Mouse (Mus musculus): ENCODE results near the gene Rcc1l. TPM values are rescaled to one million over a fixed set of nuclear protein-coding genes. Genes with fewer than 3 reads are reported as not detected.

The Rcc1l gene
- total and polyA plus RNA-seq, 3 experiments = 19.8 to 33.7 (median 30.2) TPM

GRCm38 (mm10) chr5:134186961-134187731 is 10.6 kb upstream of the Rcc1l start:
- 75% methylated on average over 4 of the region's 4 CpGs for WGBS
- intact Hi-C loops (cut with DNase I) = no loop called here
- no peak overlapping the region for H3K4me3 ChIP-seq
- no peak overlapping the region for H3K9ac ChIP-seq (ENCODE audit: low read depth, low read length)
- H3K27me3 ChIP-seq (ENCODE audit: control insufficient read depth, insufficient read depth, low read length) = no peaks in the 10 kb centered on the region
- DNase-seq = peak; percentile 18 to 62
- peaks cover 5% of the 10 kb centered on the region for H3K36me3 ChIP-seq (ENCODE audit: control insufficient read depth, insufficient read depth, low read length)
- H3K27ac ChIP-seq = no peak overlapping the region
- TF ChIP-seq EP300 (IDR thresholded peaks at IDR 0.05; ENCODE audit: insufficient read depth, low read depth, low read length) (0 out of 2 replicates have a peak, but pooled peaks have one; percentile 13), POLR2A (IDR thresholded peaks at IDR 0.05; ENCODE audit: insufficient read depth, low read depth, low read length) (no peak), CTCF (IDR thresholded peaks at IDR 0.05) (peak; percentile 88)
- peaks cover 10% of the 10 kb centered on the region for H3K4me1 ChIP-seq (ENCODE audit: control insufficient read depth, insufficient read depth, low read length)
- no peaks in the 10 kb centered on the region for H3K79me2 ChIP-seq (replicated peaks; ENCODE audit: control insufficient read depth, insufficient read depth, low read length)

- WGBS = 81% methylated on average over 3 of the region's 3 CpGs
- no peak overlapping the region for H3K4me3 ChIP-seq
- no peaks in the 10 kb centered on the region for H3K27me3 ChIP-seq (ENCODE audit: control insufficient read depth, insufficient read depth, low read length)
- intact Hi-C loops (cut with DNase I) = no loop called here
- no peak for DNase-seq
- no peak for TF ChIP-seq EP300 (IDR thresholded peaks at IDR 0.05; ENCODE audit: insufficient read depth, low read depth, low read length)
- no peak for TF ChIP-seq POLR2A (IDR thresholded peaks at IDR 0.05; ENCODE audit: insufficient read depth, low read depth, low read length)
- no peak for TF ChIP-seq CTCF (IDR thresholded peaks at IDR 0.05)
- H3K9ac ChIP-seq (ENCODE audit: low read depth, low read length) = no peak overlapping the region
- no peaks in the 10 kb centered on the region for H3K79me2 ChIP-seq (replicated peaks; ENCODE audit: control insufficient read depth, insufficient read depth, low read length)
- no peak overlapping the region for H3K27ac ChIP-seq
- peaks cover 5% of the 10 kb centered on the region for H3K36me3 ChIP-seq (ENCODE audit: control insufficient read depth, insufficient read depth, low read length)
- peaks cover 12% of the 10 kb centered on the region for H3K4me1 ChIP-seq (ENCODE audit: control insufficient read depth, insufficient read depth, low read length)
Measured at GRCm38 (mm10) chr5:134186059-134186458, 9.5 kb upstream of the Rcc1l start.

GRCm38 (mm10) chr5:134183880-134184808 is 7.6 kb upstream of the Rcc1l start, which contains the start of gene Gtf2ird2:
Gene Gtf2ird2 (plus strand): TSS chr5:134184019.
- peak; percentile 97 to 98 for DNase-seq
- under 1% methylated on average over 92 of the region's 92 CpGs for WGBS

GRCm38 (mm10) chr5:134183162-134183561 is 6.6 kb upstream of the Rcc1l start:
- Histone ChIP-seq H3K36me3 (ENCODE audit: control insufficient read depth, insufficient read depth, low read length) (peaks cover 5% of the 10 kb centered on the region), H3K79me2 (replicated peaks; ENCODE audit: control insufficient read depth, insufficient read depth, low read length) (no peaks in the 10 kb centered on the region), H3K27ac (peak overlapping the region; percentile 98), H3K4me1 (ENCODE audit: control insufficient read depth, insufficient read depth, low read length) (peaks cover 12% of the 10 kb centered on the region), H3K4me3 (peak overlapping the region; percentile 87), H3K27me3 (ENCODE audit: control insufficient read depth, insufficient read depth, low read length) (no peaks in the 10 kb centered on the region), H3K9ac (ENCODE audit: low read depth, low read length) (peak overlapping the region; percentile 31)
- DNase-seq = no peak
- intact Hi-C loops (cut with DNase I) = loop anchor here (5.0 kb wide), 2 partner anchors 49 to 304 kb away; no protein-coding TSS in a partner anchor
- TF ChIP-seq POLR2A (IDR thresholded peaks at IDR 0.05; ENCODE audit: insufficient read depth, low read depth, low read length) (no peak), EP300 (IDR thresholded peaks at IDR 0.05; ENCODE audit: insufficient read depth, low read depth, low read length) (no peak), CTCF (IDR thresholded peaks at IDR 0.05) (no peak)
- WGBS = 48% methylated on average over 7 of the region's 7 CpGs

More at GRCm38 (mm10) chr5:134183880-134184808, 7.6 kb upstream of the Rcc1l start, which contains the start of gene Gtf2ird2:
- Histone ChIP-seq H3K9ac (ENCODE audit: low read depth, low read length) (peak within 1 kb of the TSS; percentile 79), H3K36me3 (ENCODE audit: control insufficient read depth, insufficient read depth, low read length) (peaks cover 5% of the 10 kb centered on the region), H3K79me2 (replicated peaks; ENCODE audit: control insufficient read depth, insufficient read depth, low read length) (no peaks in the 10 kb centered on the region), H3K27me3 (ENCODE audit: control insufficient read depth, insufficient read depth, low read length) (no peaks in the 10 kb centered on the region), H3K27ac (peak within 1 kb of the TSS; percentile 98), H3K4me3 (peak within 1 kb of the TSS; percentile 87), H3K4me1 (ENCODE audit: control insufficient read depth, insufficient read depth, low read length) (peaks cover 12% of the 10 kb centered on the region)
- TF ChIP-seq POLR2A (IDR thresholded peaks at IDR 0.05; ENCODE audit: insufficient read depth, low read depth, low read length) (peak; percentile 27; the same call in 1 of the 2 replicates), EP300 (IDR thresholded peaks at IDR 0.05; ENCODE audit: insufficient read depth, low read depth, low read length) (no peak), CTCF (IDR thresholded peaks at IDR 0.05) (no peak; the same call in none of the 2 replicates)
- intact Hi-C loops (cut with DNase I) = loop anchor here (5.0 kb wide), 2 partner anchors 48 to 303 kb away; no protein-coding TSS in a partner anchor

GRCm38 (mm10) chr5:134182735-134183134 is 6.2 kb upstream of the Rcc1l start:
- Histone ChIP-seq H3K4me3 (no peak overlapping the region), H3K27me3 (ENCODE audit: control insufficient read depth, insufficient read depth, low read length) (no peaks in the 10 kb centered on the region), H3K27ac (peak overlapping the region; percentile 98), H3K36me3 (ENCODE audit: control insufficient read depth, insufficient read depth, low read length) (peaks cover 5% of the 10 kb centered on the region), H3K79me2 (replicated peaks; ENCODE audit: control insufficient read depth, insufficient read depth, low read length) (no peaks in the 10 kb centered on the region), H3K9ac (ENCODE audit: low read depth, low read length) (no peak overlapping the region), H3K4me1 (ENCODE audit: control insufficient read depth, insufficient read depth, low read length) (peaks cover 12% of the 10 kb centered on the region)
- WGBS = 21% methylated on average over 4 of the region's 4 CpGs
- peak in 1 of 2 experiments; percentile 58 for DNase-seq
- intact Hi-C loops (cut with DNase I) = loop anchor here (5.0 kb wide), 2 partner anchors 50 to 305 kb away; no protein-coding TSS in a partner anchor
- TF ChIP-seq EP300 (IDR thresholded peaks at IDR 0.05; ENCODE audit: insufficient read depth, low read depth, low read length) = peak; percentile 74; the same call in 1 of the 2 replicates
- TF ChIP-seq CTCF (IDR thresholded peaks at IDR 0.05) = no peak
- no peak for TF ChIP-seq POLR2A (IDR thresholded peaks at IDR 0.05; ENCODE audit: insufficient read depth, low read depth, low read length)

Data from heart, adult 2 months (tissue).